Comparison of ENCODE assay signal across 10 mouse cellular contexts in genomic region chr2:131042988-131043387, GRCm38 (mm10). TPM values are rescaled to one million over a fixed set of nuclear protein-coding genes. Genes with fewer than 3 reads are reported as not detected.
DNase-seq lines count a peak whose midpoint lies in the region; ATAC-seq lines count a peak whose summit lies in the region.
"Had no signal": no experiment of that assay in that cellular context is flagged by ENCODE, and none has a peak within 500 bp of the region (broad histone marks: within the 10 kb centered on the region; RNA-seq: fewer than 3 reads in every experiment).

Gene Gfra4, minus strand, starts transcription at chr2:131043088.

- intact Hi-C loops in left cerebral cortex, postnatal 4 days (cut with DNase I), result no loop called here

- peak within 1 kb of the TSS; percentile 97; the same call in 1 of the 2 replicates for H3K4me2 ChIP-seq in intestine, embryonic 14.5 days (ENCODE audit: low read length)
- H3K4me2 ChIP-seq in intestine, embryonic 16.5 days (ENCODE audit: low read depth, low read length), result no peak within 1 kb of the TSS

- no peak within 1 kb of the TSS for H3K9ac ChIP-seq in intestine, embryonic 14.5 days (ENCODE audit: low read length)
- no peak within 1 kb of the TSS for H3K9ac ChIP-seq in intestine, embryonic 16.5 days (ENCODE audit: low read depth, low read length)

- DNase-seq in intestine, embryonic 14.5 days (ENCODE audit: low spot score), result peak; percentile 44
- peak; percentile 8 for DNase-seq in urinary bladder, postnatal 10 days (ENCODE audit: low spot score)
- DNase-seq in urinary bladder, postnatal 4 days (ENCODE audit: low spot score in 2 of 2), result no peak
- no peak for DNase-seq in left cerebral cortex, postnatal 4 days
- no peak for DNase-seq in gastrocnemius, postnatal 4 days (ENCODE audit: low spot score in 2 of 2)
- no peak for DNase-seq in embryo, embryonic 10 days (ENCODE audit: low spot score)
- DNase-seq in thymus, postnatal 0 days (ENCODE audit: low spot score), result no peak
- DNase-seq: lung, postnatal 4 days had no signal

- peaks cover 16% of the 10 kb centered on the region; the same call in 1 of the 2 replicates for H3K4me1 ChIP-seq in intestine, embryonic 14.5 days (replicated peaks; ENCODE audit: control insufficient read depth, insufficient read depth, low read length)
- peaks cover 16% of the 10 kb centered on the region for H3K4me1 ChIP-seq in intestine, embryonic 16.5 days (ENCODE audit: control insufficient read depth, insufficient read depth, low read length)

- H3K4me3 ChIP-seq in intestine, embryonic 14.5 days (ENCODE audit: low read depth, low read length), result no peak within 1 kb of the TSS
- H3K4me3 ChIP-seq in intestine, embryonic 16.5 days (ENCODE audit: low read length), result no peak within 1 kb of the TSS
- H3K4me3 ChIP-seq: erythroblast, embryonic 14.5 days had no signal

- ATAC-seq in intestine, embryonic 14.5 days (replicated peaks; ENCODE audit: low FRiP score, low TSS enrichment, low read depth), result no peak
- ATAC-seq in intestine, embryonic 16.5 days, result no peak

- H3K9me3 ChIP-seq in intestine, embryonic 14.5 days (ENCODE audit: control insufficient read depth, low read length), result no peaks in the 10 kb centered on the region
- H3K9me3 ChIP-seq in intestine, embryonic 16.5 days (ENCODE audit: control insufficient read depth, low read length), result no peaks in the 10 kb centered on the region

- 69% methylated on average over 2 of the region's 2 CpGs for WGBS in intestine, embryonic 14.5 days
- 70% methylated on average over 2 of the region's 2 CpGs for WGBS in intestine, embryonic 16.5 days

- no peaks in the 10 kb centered on the region for H3K36me3 ChIP-seq in intestine, embryonic 14.5 days (ENCODE audit: control insufficient read depth, insufficient read depth, low read length)
- H3K36me3 ChIP-seq in intestine, embryonic 16.5 days (ENCODE audit: control insufficient read depth, insufficient read depth, low read length), result no peaks in the 10 kb centered on the region

- H3K27me3 ChIP-seq in intestine, embryonic 14.5 days (replicated peaks; ENCODE audit: control insufficient read depth, insufficient read depth, low read length), result peaks cover 46% of the 10 kb centered on the region
- peaks cover 37% of the 10 kb centered on the region for H3K27me3 ChIP-seq in intestine, embryonic 16.5 days (replicated peaks; ENCODE audit: control insufficient read depth, insufficient read depth, low read length)

- no peak within 1 kb of the TSS for H3K27ac ChIP-seq in intestine, embryonic 14.5 days (ENCODE audit: low read depth)
- H3K27ac ChIP-seq in intestine, embryonic 16.5 days (ENCODE audit: low read length), result no peak within 1 kb of the TSS

RNA-seq across cellular contexts. Expression of gene Gfra4, which starts in this region (rescaled TPM):
- 13.7 and 15.8 TPM in 2 replicates for polyA plus RNA-seq in intestine, embryonic 14.5 days (2014; fragmentation: Nextera tagmentation; extraction: Ambion mirVana)
- polyA plus RNA-seq in intestine, embryonic 16.5 days (2015; fragmentation: Nextera tagmentation; extraction: Ambion mirVana), result 6.9 and 8.6 TPM in 2 replicates
- 10 to 100 TPM; 23.5 to 23.6 TPM for total RNA-seq in left cerebral cortex, postnatal 4 days (2021)
- 1 to 10 TPM; 5.5 to 6.5 TPM for total RNA-seq in gastrocnemius, postnatal 4 days (2021)
- 3.2 and 3.9 TPM in 2 replicates for polyA plus RNA-seq in thymus, postnatal 0 days (2015; fragmentation: Nextera tagmentation; extraction: Ambion mirVana)
- polyA plus RNA-seq: erythroblast, embryonic 14.5 days had no signal

Comparison
In these comparisons a context has a peak if more than half of its experiments do, and no peak if none do; other contexts are left out.
1. DNase-seq: peak in intestine, embryonic 14.5 days (single experiment) and urinary bladder, postnatal 10 days (single experiment); none in urinary bladder, postnatal 4 days (0 of 2), left cerebral cortex, postnatal 4 days (single experiment), gastrocnemius, postnatal 4 days (0 of 2), embryo, embryonic 10 days (single experiment) and thymus, postnatal 0 days (single experiment).